ENCODE assay signal across 28 mouse cellular contexts in genomic region chr5:103776842-103777241, GRCm38 (mm10).
DNase-seq lines count a peak whose midpoint lies in the region; ATAC-seq and TF ChIP-seq lines count a peak whose summit lies in the region.
"Had no signal": no experiment of that assay in that cellular context is flagged by ENCODE, and none has a peak within 500 bp of the region (broad histone marks: within the 10 kb centered on the region; RNA-seq: fewer than 3 reads in every experiment).

No protein-coding gene starts in this region.

- H3K4me1 ChIP-seq in liver, embryonic 13.5 days (replicated peaks) = peaks cover 100% of the 10 kb centered on the region
- H3K4me1 ChIP-seq in intestine, postnatal 0 days (replicated peaks; ENCODE audit: control insufficient read depth, insufficient read depth, low read length) = peaks cover 18% of the 10 kb centered on the region

- no peak overlapping the region for H3K27ac ChIP-seq in liver, embryonic 13.5 days
- peak overlapping the region; percentile 70 for H3K27ac ChIP-seq in intestine, postnatal 0 days (ENCODE audit: low read depth, low read length)
- H3K27ac ChIP-seq: embryonic facial prominence, embryonic 12.5 days; heart, embryonic 10.5 days; left cerebral cortex, adult 2 months; midbrain, embryonic 15.5 days; neural tube, embryonic 13.5 days had no signal

- H3K9ac ChIP-seq in liver, embryonic 13.5 days = no peak overlapping the region
- no peak overlapping the region for H3K9ac ChIP-seq in intestine, postnatal 0 days (ENCODE audit: low read depth, low read length)
- H3K9ac ChIP-seq: embryonic facial prominence, embryonic 12.5 days; midbrain, embryonic 15.5 days; neural tube, embryonic 13.5 days had no signal

- H3K27me3 ChIP-seq in liver, embryonic 13.5 days = no peaks in the 10 kb centered on the region
- no peaks in the 10 kb centered on the region for H3K27me3 ChIP-seq in intestine, postnatal 0 days (replicated peaks; ENCODE audit: control insufficient read depth, insufficient read depth, low read length)
- H3K27me3 ChIP-seq: embryonic facial prominence, embryonic 12.5 days; megakaryocyte, embryonic 14.5 days; midbrain, embryonic 15.5 days; neural tube, embryonic 13.5 days had no signal

- TF ChIP-seq CTCF in intestine, postnatal 0 days (IDR thresholded peaks at IDR 0.05; ENCODE audit: low read depth) = no peak

- H3K4me3 ChIP-seq in liver, embryonic 13.5 days (replicated peaks) = no peak overlapping the region
- no peak overlapping the region for H3K4me3 ChIP-seq in intestine, postnatal 0 days (ENCODE audit: low read depth, low read length)
- H3K4me3 ChIP-seq: embryonic facial prominence, embryonic 12.5 days; erythroblast, embryonic 14.5 days; heart, embryonic 10.5 days; left cerebral cortex, adult 2 months; megakaryocyte, embryonic 14.5 days; midbrain, embryonic 15.5 days; neural tube, embryonic 13.5 days had no signal

- no peak for ATAC-seq in liver, embryonic 13.5 days (ENCODE audit: low read depth)
- ATAC-seq in intestine, postnatal 0 days = peak; percentile 66
- ATAC-seq: activated CD4-positive, CD25-positive, alpha-beta regulatory T cell, adult 4 months; forebrain, embryonic 14.5 days; hindbrain, embryonic 16.5 days; midbrain, embryonic 15.5 days had no signal

- peak overlapping the region; percentile 8; the same call in 1 of the 2 replicates for H3K4me2 ChIP-seq in liver, embryonic 13.5 days
- peak overlapping the region; percentile 51 for H3K4me2 ChIP-seq in intestine, postnatal 0 days (replicated peaks; ENCODE audit: low read depth)
- H3K4me2 ChIP-seq: midbrain, embryonic 15.5 days had no signal

- H3K36me3 ChIP-seq in liver, embryonic 13.5 days = peaks cover 6% of the 10 kb centered on the region; the same call in 1 of the 2 replicates
- no peaks in the 10 kb centered on the region for H3K36me3 ChIP-seq in intestine, postnatal 0 days (ENCODE audit: control insufficient read depth, insufficient read depth)
- H3K36me3 ChIP-seq: embryonic facial prominence, embryonic 12.5 days; heart, embryonic 10.5 days; midbrain, embryonic 15.5 days; neural tube, embryonic 13.5 days had no signal

- peak; percentile 73 for DNase-seq in kidney, adult 9 months
- DNase-seq in kidney, postnatal 10 days = no peak
- no peak for DNase-seq in liver, embryonic 13.5 days
- DNase-seq in liver = no peak
- DNase-seq in spleen, adult 12 weeks (ENCODE audit: low spot score) = no peak
- DNase-seq in cerebellum, postnatal 25 days = no peak
- DNase-seq: adrenal gland, adult 8-10 months; cerebellum, adult 11-12 months; cerebellum, postnatal 10 days; gastrocnemius, postnatal 10 days; heart, postnatal 4 days; layer of hippocampus, adult 9-11 months; lung, adult 2 months; lung, postnatal 36 days; retina, postnatal 1 day; right cerebral cortex, postnatal 25 days; thymus, postnatal 25 days had no signal

- H3K9me3 ChIP-seq in liver, embryonic 13.5 days (replicated peaks) = no peaks in the 10 kb centered on the region
- no peaks in the 10 kb centered on the region for H3K9me3 ChIP-seq in intestine, postnatal 0 days (ENCODE audit: control insufficient read depth)
- H3K9me3 ChIP-seq: embryonic facial prominence, embryonic 12.5 days; heart, embryonic 10.5 days; megakaryocyte, embryonic 14.5 days; midbrain, embryonic 15.5 days; neural tube, embryonic 13.5 days had no signal

- 66% methylated on average over 4 of the region's 4 CpGs for WGBS in liver, embryonic 13.5 days (ENCODE audit: insufficient replicate concordance)
- WGBS in intestine, postnatal 0 days = 35% methylated on average over 4 of the region's 4 CpGs
